Mouse (Mus musculus): ENCODE results near the gene Kif26b.

The Kif26b gene

GRCm38 (mm10) chr1:178917194-178917902 is 388.4 kb downstream of the Kif26b start:
- 57% methylated on average over 31 of the region's 31 CpGs for WGBS

- WGBS, result 89% methylated on average over 8 of the region's 8 CpGs
These were observed 395.7 kb downstream of the Kif26b start for GRCm38 (mm10) chr1:178924492-178925183.

GRCm38 (mm10) chr1:178929531-178929930 is 400.6 kb downstream of the Kif26b start:
- 67% methylated on average over 4 of the region's 4 CpGs for WGBS

- WGBS, result 66% methylated on average over 6 of the region's 6 CpGs
These were observed 405.2 kb downstream of the Kif26b start for GRCm38 (mm10) chr1:178933953-178934637.

- 47% methylated on average over 4 of the region's 4 CpGs for WGBS
These were observed 407.5 kb downstream of the Kif26b start for GRCm38 (mm10) chr1:178936457-178936856.

- 96% methylated on average over 2 of the region's 2 CpGs for WGBS
These were observed 408.1 kb downstream of the Kif26b start for GRCm38 (mm10) chr1:178936976-178937375.

GRCm38 (mm10) chr1:178940353-178940752 is 411.4 kb downstream of the Kif26b start:
- 76% methylated on average over 4 of the region's 4 CpGs for WGBS

- 44% methylated on average over 7 of the region's 7 CpGs for WGBS
These were observed 413.5 kb downstream of the Kif26b start for GRCm38 (mm10) chr1:178942251-178942963.

GRCm38 (mm10) chr1:178952910-178953309 is 424.0 kb downstream of the Kif26b start:
- WGBS, result 90% methylated on average over 12 of the region's 12 CpGs

GRCm38 (mm10) chr1:178958641-178959040 is 429.7 kb downstream of the Kif26b start:
- WGBS, result 92% methylated on average over 4 of the region's 4 CpGs

- WGBS, result 54% methylated on average over 7 of the region's 7 CpGs
These were observed 431.2 kb downstream of the Kif26b start for GRCm38 (mm10) chr1:178960015-178960559.

GRCm38 (mm10) chr1:178961661-178962060 is 432.7 kb downstream of the Kif26b start:
- 92% methylated on average over 9 of the region's 9 CpGs for WGBS

GRCm38 (mm10) chr1:178972055-178972454 is 443.1 kb downstream of the Kif26b start:
- 89% methylated on average over 10 of the region's 10 CpGs for WGBS

- WGBS, result 82% methylated on average over 8 of the region's 8 CpGs
These were observed 449.8 kb downstream of the Kif26b start for GRCm38 (mm10) chr1:178978617-178979245.

GRCm38 (mm10) chr1:178981641-178982040 is 452.7 kb downstream of the Kif26b start:
- 80% methylated on average over 5 of the region's 5 CpGs for WGBS

- WGBS, result 86% methylated on average over 1 of the region's 1 CpGs
These were observed 459.3 kb downstream of the Kif26b start for GRCm38 (mm10) chr1:178988176-178988575.

Measured in cerebral cortex, adult 2 months (tissue).